Mouse (Mus musculus) layer of hippocampus, postnatal 25 days (tissue): ENCODE results near the gene Mfsd13b. TPM values are rescaled to one million over a fixed set of nuclear protein-coding genes. Genes with fewer than 3 reads are reported as not detected.

ENCODE experiments used
- DNase-seq, 2 experiments: peaks; one replicate each; pipeline ENCODE4 v3.0.0; 2022; ENCODE audit warnings: mixed read lengths in 2 of 2, low spot score in 1 of 2; ENCODE audit errors: extremely low spot score in 1 of 2
- total RNA-seq, 2 experiments: library from RNA; stranded (reverse); gene quantifications; 2 replicates each; pipeline ENCODE4 v1.2.3; 2021

Gene Mfsd13b
- total RNA-seq, 2 experiments from 2014 or later: 0.68 to 1.1 TPM

- peak in 1 of 2 experiments; percentile 15 for DNase-seq
Observed at GRCm38 (mm10) chr7:121035161-121035721, 52.9 kb downstream of the Mfsd13b start.

DNA sequence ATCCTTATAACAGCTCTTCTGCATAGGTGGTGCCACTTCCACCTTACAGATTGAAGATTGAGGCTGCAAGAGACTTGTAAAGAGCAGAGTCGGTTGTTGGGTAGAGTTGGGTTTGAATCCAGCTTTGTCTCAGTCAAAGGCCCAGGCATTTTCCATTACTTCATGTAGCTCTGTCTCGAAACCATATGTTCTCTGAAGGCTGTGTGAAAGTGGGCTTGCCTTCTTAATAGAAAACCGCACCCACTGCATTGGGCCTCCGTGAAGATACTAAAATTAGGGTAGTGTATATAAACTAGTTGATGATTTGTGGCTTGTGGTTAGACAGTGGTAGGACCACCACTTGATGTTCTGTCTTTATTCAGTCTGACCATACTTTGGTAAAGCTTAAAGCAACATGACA, 58.3 kb downstream of the Mfsd13b start:
- DNase-seq: no peak

- no peak for DNase-seq
Observed at GRCm38 (mm10) chr7:121041989-121042388, 59.7 kb downstream of the Mfsd13b start.

GRCm38 (mm10) chr7:121043004-121043403, 60.7 kb downstream of the Mfsd13b start:
- DNase-seq: no peak

DNA sequence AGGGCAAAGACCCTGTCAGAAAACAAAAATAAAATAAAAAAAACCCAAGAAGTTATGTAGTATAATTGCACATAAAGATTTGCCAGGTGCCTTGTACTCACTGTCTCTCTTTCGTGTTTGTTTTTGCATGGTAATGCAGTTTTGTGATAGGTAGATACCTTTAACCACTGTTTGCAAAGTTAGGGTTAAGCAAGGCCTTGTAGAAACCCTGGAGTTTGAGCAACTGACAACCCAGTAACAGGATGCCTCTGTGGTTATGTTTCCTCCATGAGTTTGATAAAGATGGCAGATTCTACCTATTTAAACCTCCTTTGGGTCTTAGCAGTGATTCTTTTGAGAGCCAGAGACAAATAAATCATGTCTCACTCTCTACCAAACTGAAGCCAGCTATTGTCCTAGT, 61.2 kb downstream of the Mfsd13b start:
- DNase-seq: no peak

- DNase-seq: no peak
Observed at GRCm38 (mm10) chr7:121044251-121044650, 61.9 kb downstream of the Mfsd13b start.

DNA sequence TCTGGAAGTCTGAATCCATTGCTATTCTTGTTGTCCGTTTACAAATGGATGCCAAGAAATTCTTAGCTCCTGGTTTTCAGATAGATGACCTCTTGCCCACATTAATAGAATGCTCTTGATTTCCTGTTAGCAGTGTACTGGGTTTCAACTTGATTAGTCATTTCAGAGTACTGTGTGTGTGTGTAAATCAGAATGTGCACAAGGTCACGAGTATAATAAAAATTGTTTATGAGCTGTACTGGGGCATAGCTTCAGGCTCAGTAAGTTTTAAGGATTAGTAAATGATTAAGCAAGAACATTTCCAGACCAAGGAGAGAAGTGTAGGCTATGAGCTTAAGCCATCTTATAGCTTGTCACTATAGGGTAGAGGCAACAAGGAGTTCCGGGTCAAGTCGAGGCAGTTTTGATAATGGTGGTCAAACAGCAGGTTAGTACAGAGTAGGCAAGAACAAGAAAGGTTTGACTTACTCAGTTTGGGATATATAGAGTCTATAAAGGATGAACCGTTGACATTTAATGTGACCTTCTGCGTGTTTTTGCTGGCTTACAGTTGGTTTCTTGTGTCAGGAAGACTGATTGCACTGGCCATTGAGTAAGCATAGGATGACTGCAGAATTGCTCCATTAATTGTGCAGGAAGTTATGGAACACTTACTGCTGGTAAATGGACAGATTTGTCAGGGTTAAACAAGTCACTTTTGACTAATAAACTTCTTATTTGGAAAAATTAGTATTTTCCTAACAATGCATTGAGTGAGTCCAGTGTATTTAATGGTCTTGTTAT, 63.6 kb downstream of the Mfsd13b start:
- DNase-seq: no peak

- DNase-seq: no peak
Observed at GRCm38 (mm10) chr7:121047624-121048023, 65.3 kb downstream of the Mfsd13b start.

GRCm38 (mm10) chr7:121053071-121053470, 70.8 kb downstream of the Mfsd13b start:
- no peak for DNase-seq

DNA sequence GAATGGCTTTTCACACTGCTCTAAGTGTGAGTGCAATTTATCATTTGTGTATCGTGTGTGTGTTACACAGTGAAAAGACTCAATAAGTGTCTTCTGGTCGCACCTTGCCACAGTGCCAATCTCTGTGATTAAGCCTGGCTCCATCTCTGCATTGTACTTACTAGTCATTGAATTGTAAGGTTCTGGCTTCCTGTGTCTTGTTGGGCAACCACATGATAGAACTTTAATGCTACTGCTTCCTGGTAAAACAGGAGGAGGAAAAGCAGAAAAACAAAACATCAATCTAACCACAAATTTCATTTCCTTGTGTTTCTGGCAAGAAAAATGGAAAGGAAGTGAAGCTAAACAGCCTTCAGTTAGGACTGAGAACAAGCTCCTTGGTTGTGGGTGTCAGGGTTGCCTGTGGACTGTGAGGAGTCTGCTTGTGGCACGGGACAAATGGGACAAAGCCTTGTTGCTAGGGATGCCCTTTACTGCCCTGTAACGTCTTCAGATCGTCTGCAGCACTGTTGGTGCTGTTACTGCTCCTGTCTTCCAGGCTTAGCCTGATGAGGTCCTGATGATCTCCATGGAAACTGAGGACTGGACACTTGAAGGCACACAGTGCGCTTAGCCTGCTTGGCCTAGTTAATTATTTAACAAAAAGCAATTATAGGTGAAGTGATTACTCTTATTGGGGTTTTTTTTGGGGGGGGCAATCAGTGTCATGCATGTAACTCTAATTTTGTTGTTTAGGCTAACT, 77.3 kb downstream of the Mfsd13b start:
- DNase-seq: no peak

DNA sequence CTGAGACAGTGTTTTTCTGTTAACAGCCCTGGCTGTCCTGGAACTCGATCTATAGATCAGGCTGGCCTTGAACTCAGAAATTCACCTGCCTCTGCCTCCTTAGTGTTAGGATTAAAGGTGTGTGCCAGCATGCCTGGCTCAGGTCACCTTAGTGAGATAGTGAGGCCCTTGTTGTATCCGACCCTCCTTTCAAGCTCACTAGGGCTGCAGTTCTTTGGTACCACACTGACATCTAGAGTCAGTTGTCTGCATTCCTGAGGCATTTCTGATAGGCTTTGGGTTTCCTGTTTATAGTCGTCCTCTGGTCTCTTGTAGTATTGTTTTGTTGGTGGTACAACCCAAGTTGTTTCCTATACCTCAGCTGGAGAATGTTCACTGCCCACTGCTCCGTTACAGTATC, 82.0 kb downstream of the Mfsd13b start:
- DNase-seq: no peak

Other genes with a start within 250 kb of the Mfsd13b start
- gene Vwa3a, start 243.2 kb upstream of the Mfsd13b start, total RNA-seq: 10 to 100 TPM; 10.2 to 13.3 TPM
- not detected for gene Gm5737, start 170.1 kb upstream of the Mfsd13b start, total RNA-seq
- 10 to 100 TPM; 25.7 to 30.4 TPM for gene Eef2k, start 139.7 kb upstream of the Mfsd13b start, total RNA-seq
- gene Polr3e, start 64.8 kb upstream of the Mfsd13b start, total RNA-seq: 10 to 100 TPM; 24.7 to 28.2 TPM
- gene Cdr2, start 197 bp upstream of the Mfsd13b start, total RNA-seq: 1 to 10 TPM; 2.9 to 4.5 TPM
- 10 to 100 TPM; 77.1 to 81.2 TPM for gene Mettl9, start 51.9 kb downstream of the Mfsd13b start, total RNA-seq
- gene Igsf6, start 92.1 kb downstream of the Mfsd13b start, total RNA-seq: under 1 TPM; 0.27 to 0.33 TPM
- 1 to 10 TPM in 1 of 2 experiments, under 1 TPM in 1; 0.47 to 2.4 TPM for gene Otoa, start 99.1 kb downstream of the Mfsd13b start, total RNA-seq